Mouse (Mus musculus) embryonic fibroblast, embryonic 13.5 days (primary cell): ENCODE measurements around the gene Bdp1. TPM values are rescaled to one million over a fixed set of nuclear protein-coding genes. Genes with fewer than 3 reads are reported as not detected.

Source experiments
- H3K27ac ChIP-seq: 2 replicates; pipeline ENCODE4 v1.5.1; 2012; ENCODE audit warnings: low read length, control low read depth, inconsistent platforms; ENCODE audit not compliant: insufficient read depth
- H3K4me1 ChIP-seq: 2 replicates; pipeline ENCODE4 v1.6.1; 2011; ENCODE audit warnings: low read length; ENCODE audit not compliant: control insufficient read depth, insufficient read depth
- H3K4me3 ChIP-seq: 2 replicates; pipeline ENCODE4 v1.5.1; 2011; ENCODE audit warnings: mild to moderate bottlenecking, control low read depth, low read length; ENCODE audit not compliant: insufficient read depth
- CTCF ChIP-seq: IDR thresholded peaks from 2 replicates; pipeline ENCODE4 v1.5.1; 2011; ENCODE audit warnings: mild to moderate bottlenecking, control low read depth, low read length, moderate library complexity, borderline replicate concordance; ENCODE audit not compliant: insufficient read depth
- POLR2A ChIP-seq: IDR thresholded peaks from 2 replicates; pipeline ENCODE4 v1.6.1; 2011; ENCODE audit warnings: low read depth, mild to moderate bottlenecking, control low read depth, low read length, moderate library complexity
- polyA plus RNA-seq: library from polyadenylated mRNA; stranded (reverse); fragments of >200 nt; gene quantifications from 2 replicates; pipeline ENCODE4 v1.2.4, GENCODE M21; 2011; ENCODE audit warnings: low read depth; ENCODE audit not compliant: missing spikeins, insufficient read length

Bdp1 gene
- polyA plus RNA-seq, 1 experiment = 27.0 TPM

GRCm38 (mm10) chr13:100005911-100006496, 97.9 kb downstream of the Bdp1 start:
- no peaks in the 10 kb centered on the region for H3K4me1 ChIP-seq
- no peak overlapping the region for H3K4me3 ChIP-seq
- TF ChIP-seq CTCF (no peak), POLR2A (no peak)
- no peak overlapping the region for H3K27ac ChIP-seq

- no peak overlapping the region for H3K4me3 ChIP-seq
Measured at GRCm38 (mm10) chr13:100001790-100002196, 102.1 kb downstream of the Bdp1 start.

DNA sequence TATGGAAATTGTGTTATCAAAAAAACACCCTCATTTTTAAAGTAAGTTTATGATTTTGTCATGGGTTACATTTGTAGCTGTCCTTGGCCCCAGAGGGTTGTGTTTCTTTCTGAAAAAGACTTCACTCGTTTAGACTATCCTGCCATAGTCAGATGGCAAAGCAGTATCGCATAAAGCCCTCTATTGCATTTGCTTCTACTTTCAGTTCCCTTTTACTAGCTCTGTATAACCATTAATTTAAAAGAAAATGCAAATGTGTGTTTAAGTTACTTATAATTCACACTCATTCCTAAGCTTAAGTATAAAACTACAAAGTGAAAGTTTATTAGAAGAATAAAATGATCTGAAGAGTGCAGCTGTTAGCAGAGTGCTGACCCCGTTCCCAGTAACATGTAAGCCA, 104.8 kb downstream of the Bdp1 start:
- no peak overlapping the region for H3K27ac ChIP-seq
- no peak for TF ChIP-seq CTCF
- H3K4me3 ChIP-seq = no peak overlapping the region
- no peaks in the 10 kb centered on the region; the same call in 1 of the 2 replicates for H3K4me1 ChIP-seq

More at GRCm38 (mm10) chr13:100001790-100002196, 102.1 kb downstream of the Bdp1 start:
- Histone ChIP-seq H3K27ac (no peak overlapping the region), H3K4me1 (no peaks in the 10 kb centered on the region; the same call in 1 of the 2 replicates)
- peak; percentile 91; the same call in 1 of the 2 replicates for TF ChIP-seq CTCF
- TF ChIP-seq POLR2A = no peak

DNA sequence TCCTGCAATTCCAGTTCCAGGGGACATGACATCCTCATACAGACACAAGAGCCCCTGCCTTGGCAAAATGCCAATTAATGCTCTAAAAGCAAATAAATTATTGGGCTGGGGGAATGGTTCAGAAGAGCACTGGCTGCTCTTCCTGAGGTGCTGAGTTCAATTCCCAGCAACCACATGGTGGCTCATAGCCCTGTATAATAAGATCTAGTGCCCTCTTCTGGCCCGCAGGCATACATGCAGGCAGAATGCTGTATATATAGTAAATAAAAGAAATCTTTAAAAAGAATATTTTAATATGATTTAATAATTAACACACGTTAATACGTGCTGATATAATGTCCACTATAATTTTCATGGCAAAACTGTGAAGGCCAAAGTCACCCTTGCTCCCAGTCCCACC, 105.8 kb downstream of the Bdp1 start:
- no peak for TF ChIP-seq POLR2A
- TF ChIP-seq CTCF = no peak
- H3K27ac ChIP-seq = no peak overlapping the region
- no peak overlapping the region for H3K4me3 ChIP-seq
- H3K4me1 ChIP-seq = no peaks in the 10 kb centered on the region; the same call in 1 of the 2 replicates

DNA sequence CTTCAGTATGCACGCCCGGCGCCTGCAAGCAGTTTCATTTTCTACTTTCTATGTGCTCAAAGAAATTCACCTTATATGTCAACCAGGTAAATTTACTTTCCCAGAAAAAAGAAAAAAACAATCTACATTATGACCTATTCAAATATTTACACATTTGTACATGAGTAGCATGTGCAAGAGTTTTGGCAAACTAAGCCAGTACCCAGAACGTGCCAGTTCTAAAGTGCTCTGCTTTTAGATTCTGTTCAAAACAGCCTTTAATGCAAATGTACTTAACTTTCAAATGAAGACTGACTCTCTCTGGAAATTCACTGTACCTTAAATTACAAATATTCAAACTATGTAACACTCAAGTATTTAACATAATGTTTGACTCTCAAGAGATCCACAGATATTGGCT, 114.3 kb downstream of the Bdp1 start:
- no peak overlapping the region for H3K27ac ChIP-seq
- TF ChIP-seq POLR2A = no peak
- TF ChIP-seq CTCF = no peak
- H3K4me1 ChIP-seq = no peaks in the 10 kb centered on the region
- no peak overlapping the region for H3K4me3 ChIP-seq

DNA sequence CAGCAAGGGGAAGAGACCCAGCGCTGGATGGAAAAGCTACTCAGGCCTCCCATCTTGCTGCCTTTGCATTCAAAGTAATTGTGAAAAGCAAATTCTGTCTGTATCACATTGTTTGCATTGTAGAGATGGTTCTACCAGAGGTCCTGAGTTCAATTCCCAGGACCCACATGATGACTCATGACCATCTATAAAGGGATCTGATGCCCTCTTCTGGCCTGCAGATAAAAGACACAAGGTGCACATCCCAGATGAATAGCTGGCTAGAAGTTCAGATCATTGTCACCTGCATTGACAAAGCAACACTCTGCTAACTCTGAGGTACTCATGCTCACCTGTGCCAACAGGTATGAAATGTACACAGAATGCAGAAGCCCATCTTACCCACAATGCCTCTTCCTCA, 120.5 kb downstream of the Bdp1 start:
- no peaks in the 10 kb centered on the region for H3K4me1 ChIP-seq
- TF ChIP-seq CTCF = no peak
- no peak overlapping the region for H3K27ac ChIP-seq
- H3K4me3 ChIP-seq = no peak overlapping the region

DNA sequence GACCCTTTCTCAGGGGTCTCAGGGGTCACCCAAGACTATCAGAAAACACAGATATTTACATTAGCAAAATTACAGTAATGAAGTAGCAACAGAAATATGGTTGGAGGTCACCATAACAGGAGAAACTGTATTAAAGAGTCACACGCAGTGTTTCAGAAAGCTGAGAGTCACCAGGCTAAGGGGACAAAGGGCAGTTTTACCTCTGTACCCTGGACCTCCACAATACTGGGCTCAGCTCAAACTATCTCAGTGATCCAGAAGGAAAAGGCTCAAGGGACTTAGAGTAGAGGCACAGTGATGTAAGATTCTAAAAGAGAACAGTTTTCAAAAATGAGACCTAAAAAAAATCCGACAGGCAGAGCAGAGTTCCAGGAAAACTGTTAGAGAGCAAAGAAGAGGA, 124.5 kb downstream of the Bdp1 start:
- H3K27ac ChIP-seq = no peak overlapping the region
- TF ChIP-seq CTCF = no peak
- H3K4me1 ChIP-seq = no peaks in the 10 kb centered on the region

GRCm38 (mm10) chr13:99970089-99970488, 133.8 kb downstream of the Bdp1 start:
- Histone ChIP-seq H3K27ac (no peak overlapping the region), H3K4me3 (no peak overlapping the region), H3K4me1 (no peaks in the 10 kb centered on the region)
- TF ChIP-seq CTCF (no peak), POLR2A (no peak)

More for the DNA sequence above, 124.5 kb downstream of the Bdp1 start:
- H3K4me3 ChIP-seq = no peak overlapping the region

Other genes starting within 250 kb of the Bdp1 start
- not detected in 2 replicates for gene Cartpt, start 203.0 kb downstream of the Bdp1 start, polyA plus RNA-seq
- 13.4 and 15.8 TPM in 2 replicates for gene Mccc2, start 88.4 kb downstream of the Bdp1 start, polyA plus RNA-seq
- 69.0 and 76.3 TPM in 2 replicates for gene Serf1, start 3.9 kb upstream of the Bdp1 start, polyA plus RNA-seq
- gene Smn1, start 20.8 kb upstream of the Bdp1 start, polyA plus RNA-seq = 50.1 and 79.5 TPM in 2 replicates
- gene Naip2, start 98.0 kb upstream of the Bdp1 start, polyA plus RNA-seq = 0.28 TPM in 1 of 2 replicates, not detected in the other
- not detected in 2 replicates for gene Naip5, start 142.3 kb upstream of the Bdp1 start, polyA plus RNA-seq
- gene Naip6, start 213.6 kb upstream of the Bdp1 start, polyA plus RNA-seq = 0.11 TPM in 1 of 2 replicates, not detected in the other